Mouse (Mus musculus) C2C12 (cell line): ENCODE data around the gene Chtop.

Experiments used
- CTCF ChIP-seq: IDR thresholded peaks from one replicate; pipeline ENCODE4 v1.5.1; 2011; ENCODE audit not compliant: control insufficient read depth, insufficient read depth, insufficient read length
- FOSL1 ChIP-seq: IDR thresholded peaks from one replicate; pipeline ENCODE4 v1.8.0; 2011; ENCODE audit warnings: mild to moderate bottlenecking, low read length; ENCODE audit not compliant: poor library complexity, insufficient read depth, severe bottlenecking
- MAX ChIP-seq: IDR thresholded peaks from one replicate; pipeline ENCODE4 v1.6.1; 2011; ENCODE audit warnings: mild to moderate bottlenecking, control low read depth
- MYOD1 ChIP-seq: IDR thresholded peaks from one replicate; pipeline ENCODE4 v1.6.1; 2011; ENCODE audit warnings: low read depth; ENCODE audit not compliant: control insufficient read depth, insufficient read length
- MYOG ChIP-seq: IDR thresholded peaks from one replicate; pipeline ENCODE4 v1.6.1; 2011; ENCODE audit not compliant: control insufficient read depth, insufficient read length; ENCODE audit errors: extremely low read depth
- USF1 ChIP-seq: IDR thresholded peaks from one replicate; pipeline ENCODE4 v1.6.1; 2011; ENCODE audit warnings: low read depth, mild to moderate bottlenecking, control low read depth, moderate library complexity

GRCm38 (mm10) chr3:90461935-90462334, 47.4 kb downstream of the Chtop start:
- TF ChIP-seq CTCF (no peak), MYOG (no peak), MAX (no peak), MYOD1 (no peak), USF1 (no peak), FOSL1 (no peak)
